Mouse (Mus musculus): ENCODE measurements around the gene Cysrt1.

DNA sequence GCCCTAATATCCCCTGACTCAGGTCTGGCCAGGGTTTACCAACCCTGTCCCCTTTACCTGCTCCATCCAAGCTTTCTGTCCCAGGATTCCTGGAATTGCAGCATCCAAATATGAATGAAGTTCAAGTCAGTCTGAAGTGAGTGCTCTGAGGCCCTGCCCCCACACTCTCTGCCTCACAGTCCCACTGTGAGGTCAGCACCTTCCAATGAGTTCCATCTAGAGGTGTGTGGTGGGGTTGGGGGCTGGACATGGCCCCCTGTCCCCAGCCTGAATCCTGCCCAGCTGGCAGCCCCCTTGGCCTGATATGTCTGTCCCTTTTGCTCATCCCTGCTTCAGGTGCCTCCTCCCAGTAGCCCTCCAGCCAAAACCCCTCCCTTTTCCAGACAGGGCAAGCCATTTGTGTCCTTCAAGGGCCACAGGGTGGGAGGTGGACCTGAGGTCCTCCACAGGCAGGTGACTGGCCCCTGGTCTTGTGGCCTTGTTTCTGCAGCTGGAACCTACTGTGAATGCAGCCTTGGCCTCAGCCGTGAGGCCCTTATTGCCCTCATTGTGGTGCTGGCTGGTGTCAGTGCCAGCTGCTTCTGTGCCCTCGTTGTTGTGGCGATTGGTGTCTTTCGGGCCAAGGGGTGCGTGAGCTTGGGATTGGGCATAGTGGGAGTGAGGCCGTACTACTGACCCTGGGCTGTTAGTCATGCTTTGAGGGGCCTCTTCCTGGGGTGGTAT lies 45.8 kb upstream of the Cysrt1 start, which contains the start of gene Tmem210:
- no peak for TF ChIP-seq GATA1 (IDR thresholded peaks at IDR 0.05; ENCODE audit: low read length)
- TF ChIP-seq TAL1 (IDR thresholded peaks at IDR 0.05; ENCODE audit: low read length): no peak

All from erythroblast, embryonic 14.5 days (primary cell).